Mouse (Mus musculus) left cerebral cortex, adult 6 months (tissue): Measurements from ENCODE around the gene Cdc42bpg. TPM values are rescaled to one million over a fixed set of nuclear protein-coding genes. Genes with fewer than 3 reads are reported as not detected.

Source experiments
- long read RNA-seq, 2 experiments: library from polyadenylated mRNA; unstranded; transcript quantifications; one replicate each; pipeline ENCODE4 v2.0.0; 2019 to 2020
- polyA plus RNA-seq: library from polyadenylated mRNA; unstranded; fragments of <200 nt; fragmentation: Nextera tagmentation; gene quantifications from 2 replicates; pipeline ENCODE4 v1.2.3, GENCODE M21; 2021

The Cdc42bpg gene
- 0.04 and 0.33 TPM in 2 replicates for polyA plus RNA-seq
- long read RNA-seq, experiment 1 = 0 reads
- long read RNA-seq, experiment 2 = 0 reads

GRCm38 (mm10) chr19:6306137-6306551, at the start of gene Cdc42bpg:
Gene Cdc42bpg (plus strand): TSS chr19:6306456.

GRCm38 (mm10) chr19:6276426-6277421, 29.5 kb upstream of the Cdc42bpg start, which contains the start of gene Ehd1:
Gene Ehd1 (plus strand): TSS chr19:6276725.

GRCm38 (mm10) chr19:6334673-6335457, 28.6 kb downstream of the Cdc42bpg start, which contains the start of gene Men1:
Gene Men1 (plus strand): TSS chr19:6334979.

GRCm38 (mm10) chr19:6340524-6341452, 34.5 kb downstream of the Cdc42bpg start, which contains the start of gene Map4k2:
Gene Map4k2 (plus strand): TSS chr19:6341135.

GRCm38 (mm10) chr19:6363411-6364240, 57.4 kb downstream of the Cdc42bpg start, which contains the start of gene Sf1:
Gene Sf1 (plus strand): TSS chr19:6363690.

Other genes with a start within 250 kb of the Cdc42bpg start
- 48.7 and 64.5 TPM in 2 replicates for gene Mrpl49, start 248.7 kb upstream of the Cdc42bpg start, polyA plus RNA-seq
- 3,354 and 3,515 TPM in 2 replicates for gene Fau, start 248.6 kb upstream of the Cdc42bpg start, polyA plus RNA-seq
- 65.8 and 70.2 TPM in 2 replicates for gene Znhit2, start 245.3 kb upstream of the Cdc42bpg start, polyA plus RNA-seq
- 19.1 and 28.0 TPM in 2 replicates for gene Tm7sf2, start 238.1 kb upstream of the Cdc42bpg start, polyA plus RNA-seq
- 66.0 and 72.3 TPM in 2 replicates for gene Vps51, start 229.2 kb upstream of the Cdc42bpg start, polyA plus RNA-seq
- gene Tmem262, start 226.4 kb upstream of the Cdc42bpg start, polyA plus RNA-seq = not detected in 2 replicates
- gene Gm28374, start 224.2 kb upstream of the Cdc42bpg start, polyA plus RNA-seq = 0.30 and 0.31 TPM in 2 replicates
- 55.1 and 67.5 TPM in 2 replicates for gene Zfpl1, start 221.5 kb upstream of the Cdc42bpg start, polyA plus RNA-seq
- gene Cdca5, start 221.5 kb upstream of the Cdc42bpg start, polyA plus RNA-seq = 0.08 and 0.12 TPM in 2 replicates
- gene AC131692.1, start 212.0 kb upstream of the Cdc42bpg start, polyA plus RNA-seq = not detected in 2 replicates
- 0.07 and 0.18 TPM in 2 replicates for gene Naaladl1, start 200.7 kb upstream of the Cdc42bpg start, polyA plus RNA-seq
- 48.7 and 63.2 TPM in 2 replicates for gene Sac3d1, start 187.8 kb upstream of the Cdc42bpg start, polyA plus RNA-seq
- gene Snx15, start 178.2 kb upstream of the Cdc42bpg start, polyA plus RNA-seq = 63.9 and 70.7 TPM in 2 replicates
- gene Batf2, start 165.5 kb upstream of the Cdc42bpg start, polyA plus RNA-seq = 0.19 TPM in 1 of 2 replicates, not detected in the other
- gene Arl2, start 164.9 kb upstream of the Cdc42bpg start, polyA plus RNA-seq = 175 and 184 TPM in 2 replicates
- not detected in 2 replicates for gene Majin, start 122.1 kb upstream of the Cdc42bpg start, polyA plus RNA-seq
- not detected in 2 replicates for gene Gpha2, start 80.1 kb upstream of the Cdc42bpg start, polyA plus RNA-seq
- 32.1 and 73.3 TPM in 2 replicates for gene Ppp2r5b, start 70.6 kb upstream of the Cdc42bpg start, polyA plus RNA-seq
- 6.0 and 7.8 TPM in 2 replicates for gene Atg2a, start 64.8 kb upstream of the Cdc42bpg start, polyA plus RNA-seq
- gene Ehd1, start 29.7 kb upstream of the Cdc42bpg start, polyA plus RNA-seq = 17.3 and 24.9 TPM in 2 replicates
- gene Men1, start 28.5 kb downstream of the Cdc42bpg start, polyA plus RNA-seq = 26.7 and 28.0 TPM in 2 replicates
- 32.7 and 67.3 TPM in 2 replicates for gene Map4k2, start 34.7 kb downstream of the Cdc42bpg start, polyA plus RNA-seq
- 44.7 and 74.4 TPM in 2 replicates for gene Sf1, start 57.2 kb downstream of the Cdc42bpg start, polyA plus RNA-seq
- 9.9 and 12.2 TPM in 2 replicates for gene Pygm, start 77.9 kb downstream of the Cdc42bpg start, polyA plus RNA-seq
- 40.3 and 56.1 TPM in 2 replicates for gene Rasgrp2, start 92.9 kb downstream of the Cdc42bpg start, polyA plus RNA-seq
- 79.9 and 119 TPM in 2 replicates for gene Nrxn2, start 112.3 kb downstream of the Cdc42bpg start, polyA plus RNA-seq
- gene Slc22a12, start 236.6 kb downstream of the Cdc42bpg start, polyA plus RNA-seq = 0.11 and 0.15 TPM in 2 replicates